Mouse (Mus musculus) granulocyte monocyte progenitor cell, adult 5-6 weeks (primary cell): Measurements from ENCODE around the gene Adgrg5. TPM values are rescaled to one million over a fixed set of nuclear protein-coding genes. Genes with fewer than 3 reads are reported as not detected.
A peak's percentile ranks its signal among the peaks of the same experiment; 100 is the strongest.

ENCODE experiments used
- ATAC-seq: replicated peaks from 2 replicates; pipeline ENCODE4 v1.8.0; 2016; ENCODE audit warnings: mild to moderate bottlenecking, moderate TSS enrichment, inconsistent platforms; ENCODE audit not compliant: poor library complexity, severe bottlenecking
- total RNA-seq, 2 experiments: library from RNA; stranded (forward) in 1 of 2; stranded (reverse) in 1 of 2; fragments of 200-712, 200-1000 nt in 1 of 2; fragments of >200 nt in 1 of 2; fragmentation: Nextera tagmentation in 1 of 2; gene quantifications; 2 replicates each; pipeline ENCODE4 v1.2.3; 2014 to 2017

Gene Adgrg5
- total RNA-seq, 2 experiments from 2014 or later, result not detected

DNA sequence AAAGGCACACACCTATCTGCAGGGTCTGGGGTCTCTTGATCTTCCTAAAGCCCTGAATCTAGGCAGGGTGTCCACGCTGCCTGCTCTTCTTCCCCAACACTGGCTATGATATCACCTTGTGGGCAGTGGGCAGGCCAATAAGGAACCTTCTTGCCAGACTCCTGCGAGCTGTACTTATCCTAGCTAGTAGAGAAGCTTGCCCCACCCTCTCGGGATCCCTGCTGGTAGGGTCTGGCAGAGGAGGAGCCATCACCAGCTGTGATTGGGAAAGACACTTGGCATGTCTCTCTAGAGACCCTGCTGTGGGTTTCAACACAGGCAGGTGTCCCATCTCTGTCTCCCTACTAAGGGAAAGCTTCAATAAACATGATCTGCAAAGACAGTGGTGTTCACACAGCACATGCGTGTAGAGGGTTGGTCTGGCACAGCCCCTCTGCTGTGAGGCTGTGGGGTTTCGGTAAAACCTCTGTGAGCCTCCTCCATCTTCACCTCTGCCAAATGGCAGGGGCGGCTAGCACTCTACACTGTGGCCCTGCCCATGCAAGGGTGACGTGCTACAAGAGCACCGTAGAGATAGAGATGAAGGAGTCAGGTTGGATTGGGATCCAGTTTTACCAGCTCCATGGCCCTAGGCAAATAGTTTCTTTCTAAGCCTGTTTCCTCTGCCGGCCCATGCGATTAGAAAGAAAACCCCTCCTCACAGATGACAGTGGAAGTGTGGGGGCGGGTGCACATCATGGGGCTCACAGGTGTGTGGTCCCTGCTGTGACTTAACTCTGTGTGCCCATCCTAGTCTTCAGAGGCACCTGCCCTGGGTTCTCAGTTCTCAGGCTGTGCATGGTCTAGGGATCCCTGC, 67.3 kb downstream of the Adgrg5 start:
- peak; percentile 77 for ATAC-seq

- no peak for ATAC-seq
Observed at GRCm38 (mm10) chr8:94991454-94991994, 68.0 kb downstream of the Adgrg5 start.

DNA sequence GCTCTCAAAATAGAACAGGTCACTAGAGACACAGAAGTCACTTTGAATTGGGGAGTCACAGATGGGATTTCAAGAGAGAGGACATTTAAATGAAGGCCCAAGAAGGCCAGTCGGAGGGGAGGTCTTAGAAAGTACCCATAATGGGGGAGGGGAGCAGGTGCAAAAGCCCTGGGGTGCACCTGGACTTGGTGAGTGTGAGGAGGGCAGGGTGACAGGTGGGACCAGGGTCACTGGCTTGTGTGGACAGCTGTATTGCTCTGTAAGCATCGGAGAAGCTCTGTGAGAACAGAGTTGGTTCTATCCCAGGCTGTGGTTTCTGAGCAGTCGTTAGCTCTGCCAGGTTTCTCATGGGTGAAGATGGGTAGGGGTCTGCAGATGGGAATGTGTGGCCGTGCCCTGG, 68.5 kb downstream of the Adgrg5 start:
- ATAC-seq, result no peak

DNA sequence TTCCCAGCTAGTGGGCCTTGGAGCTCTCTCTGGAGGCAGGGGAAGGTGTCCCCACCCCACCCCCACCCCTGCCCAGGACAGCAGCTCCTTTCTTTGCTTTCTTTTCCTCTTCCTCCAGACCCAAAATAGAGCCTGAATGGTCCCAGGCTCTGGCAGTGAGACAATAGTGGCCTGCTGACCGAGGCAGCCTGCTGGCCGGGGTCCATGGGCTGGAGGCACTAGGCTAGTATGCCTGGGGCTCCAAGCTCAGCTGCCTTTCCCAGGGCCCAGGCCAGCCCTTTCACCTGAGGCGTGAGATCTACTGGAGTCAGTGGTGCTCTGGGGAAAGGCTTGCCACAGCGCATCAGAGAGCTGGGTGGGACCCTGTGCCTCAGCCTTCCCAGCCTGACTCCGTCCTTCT, 69.0 kb downstream of the Adgrg5 start:
- no peak for ATAC-seq

Other genes with a start within 250 kb of the Adgrg5 start
- gene Pllp, start 227.4 kb upstream of the Adgrg5 start, total RNA-seq (2014; fragmentation: Nextera tagmentation), result not detected in 2 replicates
- not detected in 2 replicates for gene Pllp, start 227.4 kb upstream of the Adgrg5 start, total RNA-seq (2017)
- not detected in 2 replicates for gene Ccl22, start 178.1 kb upstream of the Adgrg5 start, total RNA-seq (2014; fragmentation: Nextera tagmentation)
- gene Ccl22, start 178.1 kb upstream of the Adgrg5 start, total RNA-seq (2017), result not detected in 2 replicates
- gene Cx3cl1, start 151.7 kb upstream of the Adgrg5 start, total RNA-seq (2014; fragmentation: Nextera tagmentation), result 0.19 and 1.3 TPM in 2 replicates
- not detected in 2 replicates for gene Cx3cl1, start 151.7 kb upstream of the Adgrg5 start, total RNA-seq (2017)
- gene Ccl17, start 113.2 kb upstream of the Adgrg5 start, total RNA-seq (2014; fragmentation: Nextera tagmentation), result not detected in 2 replicates
- gene Ccl17, start 113.2 kb upstream of the Adgrg5 start, total RNA-seq (2017), result not detected in 2 replicates
- gene Coq9, start 85.4 kb upstream of the Adgrg5 start, total RNA-seq (2014; fragmentation: Nextera tagmentation), result 49.5 and 54.4 TPM in 2 replicates
- 46.6 and 57.4 TPM in 2 replicates for gene Coq9, start 85.4 kb upstream of the Adgrg5 start, total RNA-seq (2017)
- gene Ciapin1, start 85.3 kb upstream of the Adgrg5 start, total RNA-seq (2014; fragmentation: Nextera tagmentation), result 45.7 and 48.0 TPM in 2 replicates
- 46.1 and 72.3 TPM in 2 replicates for gene Ciapin1, start 85.3 kb upstream of the Adgrg5 start, total RNA-seq (2017)
- gene Polr2c, start 66.2 kb upstream of the Adgrg5 start, total RNA-seq (2014; fragmentation: Nextera tagmentation), result 57.6 and 75.3 TPM in 2 replicates
- gene Polr2c, start 66.2 kb upstream of the Adgrg5 start, total RNA-seq (2017), result 55.6 and 74.5 TPM in 2 replicates
- not detected in 2 replicates for gene Dok4, start 47.4 kb upstream of the Adgrg5 start, total RNA-seq (2014; fragmentation: Nextera tagmentation)
- gene Dok4, start 47.4 kb upstream of the Adgrg5 start, total RNA-seq (2017), result 0.13 and 0.62 TPM in 2 replicates
- not detected in 2 replicates for gene Ccdc102a, start 5.6 kb upstream of the Adgrg5 start, total RNA-seq (2014; fragmentation: Nextera tagmentation)
- gene Ccdc102a, start 5.6 kb upstream of the Adgrg5 start, total RNA-seq (2017), result 0.34 and 1.5 TPM in 2 replicates
- gene Adgrg1, start 51.1 kb downstream of the Adgrg5 start, total RNA-seq (2014; fragmentation: Nextera tagmentation), result 115 and 208 TPM in 2 replicates
- gene Adgrg1, start 51.1 kb downstream of the Adgrg5 start, total RNA-seq (2017), result 50.3 and 50.9 TPM in 2 replicates
- 142 and 175 TPM in 2 replicates for gene Adgrg3, start 94.0 kb downstream of the Adgrg5 start, total RNA-seq (2014; fragmentation: Nextera tagmentation)
- gene Adgrg3, start 94.0 kb downstream of the Adgrg5 start, total RNA-seq (2017), result 170 and 173 TPM in 2 replicates
- 1.8 and 2.5 TPM in 2 replicates for gene Drc7, start 131.4 kb downstream of the Adgrg5 start, total RNA-seq (2014; fragmentation: Nextera tagmentation)
- 1.2 and 3.7 TPM in 2 replicates for gene Drc7, start 131.4 kb downstream of the Adgrg5 start, total RNA-seq (2017)
- gene Katnb1, start 157.5 kb downstream of the Adgrg5 start, total RNA-seq (2014; fragmentation: Nextera tagmentation), result 14.3 and 17.6 TPM in 2 replicates
- gene Katnb1, start 157.5 kb downstream of the Adgrg5 start, total RNA-seq (2017), result 33.2 and 34.4 TPM in 2 replicates